Mouse (Mus musculus): Measurements from ENCODE around the gene Gm10334. TPM values are rescaled to one million over a fixed set of nuclear protein-coding genes. Genes with fewer than 3 reads are reported as not detected.
"Not testable (repeated sequence)": the region's sequence is repeated elsewhere in the genome, so short reads cannot be mapped to it uniquely, and the experiment has no call there.

The Gm10334 gene
- polyA plus RNA-seq (2014; fragmentation: Nextera tagmentation; extraction: Ambion mirVana) = 0.22 and 0.69 TPM in 2 replicates

DNA sequence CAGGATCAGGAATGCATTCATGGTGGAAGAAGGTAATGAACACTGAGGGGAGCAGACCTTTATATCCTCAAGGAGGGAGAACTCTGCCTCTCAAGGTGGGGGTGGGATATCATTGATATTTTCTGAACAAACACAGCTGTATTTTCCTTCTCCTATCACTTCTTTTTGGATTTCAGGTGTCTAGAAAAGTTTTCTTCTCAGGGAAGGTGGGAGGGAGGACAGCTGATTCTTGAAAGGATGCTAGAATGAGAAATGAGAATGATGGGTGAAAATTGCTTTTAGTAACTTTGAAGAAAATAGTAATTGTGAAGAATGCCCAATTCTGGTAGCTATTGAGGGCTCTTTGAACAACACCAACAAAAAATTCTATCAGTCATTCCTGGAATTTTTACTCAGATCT lies at the start of gene Gm10334:
Gene Gm10334, minus strand, starts transcription at position 101 of the 400 bp plus-strand sequence.
- not testable (repeated sequence) for H3K4me1 ChIP-seq (replicated peaks; ENCODE audit: control insufficient read depth, insufficient read depth, low read length); H3K27ac ChIP-seq (ENCODE audit: low read depth, low read length); H3K9me3 ChIP-seq (ENCODE audit: control insufficient read depth, low read length); H3K4me2 ChIP-seq (replicated peaks; ENCODE audit: low read depth, low read length); ATAC-seq (ENCODE audit: low FRiP score); H3K27me3 ChIP-seq (ENCODE audit: control insufficient read depth, insufficient read depth, low read length); H3K4me3 ChIP-seq (ENCODE audit: low read depth, low read length); H3K36me3 ChIP-seq (ENCODE audit: control insufficient read depth, insufficient read depth, low read length); DNase-seq (ENCODE audit: low spot score); H3K9ac ChIP-seq (ENCODE audit: low read depth, low read length)

DNA sequence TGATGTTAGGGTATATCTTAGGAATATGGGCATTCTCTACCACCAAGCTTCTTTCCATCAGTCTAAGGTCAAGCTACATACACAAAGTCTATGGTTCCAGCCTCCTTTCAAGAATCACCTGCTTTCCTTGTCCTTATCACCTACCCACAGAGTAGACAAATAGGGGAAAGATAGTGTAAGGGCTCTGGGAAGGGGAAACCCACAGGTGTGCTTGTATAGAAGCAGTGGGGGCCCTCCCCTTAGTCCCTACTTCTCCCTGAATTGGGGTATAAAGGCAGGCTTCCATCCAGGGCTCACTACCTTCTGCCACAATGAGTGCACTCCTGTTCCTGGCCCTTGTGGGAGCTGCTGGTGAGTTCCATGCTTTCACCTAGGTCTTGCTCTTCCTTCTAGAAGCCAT lies 12.7 kb upstream of the Gm10334 start, which contains the start of gene Prss1:
Gene Prss1, plus strand, starts transcription at position 301 of the 400 bp plus-strand sequence.
- H3K4me1 ChIP-seq (replicated peaks; ENCODE audit: control insufficient read depth, insufficient read depth, low read length); ATAC-seq (ENCODE audit: low FRiP score); H3K27me3 ChIP-seq (ENCODE audit: control insufficient read depth, insufficient read depth, low read length); H3K27ac ChIP-seq (ENCODE audit: low read depth, low read length); H3K4me2 ChIP-seq (replicated peaks; ENCODE audit: low read depth, low read length); H3K36me3 ChIP-seq (ENCODE audit: control insufficient read depth, insufficient read depth, low read length); H3K9me3 ChIP-seq (ENCODE audit: control insufficient read depth, low read length); DNase-seq (ENCODE audit: low spot score); H3K9ac ChIP-seq (ENCODE audit: low read depth, low read length); H3K4me3 ChIP-seq (ENCODE audit: low read depth, low read length): not testable (repeated sequence)

DNA sequence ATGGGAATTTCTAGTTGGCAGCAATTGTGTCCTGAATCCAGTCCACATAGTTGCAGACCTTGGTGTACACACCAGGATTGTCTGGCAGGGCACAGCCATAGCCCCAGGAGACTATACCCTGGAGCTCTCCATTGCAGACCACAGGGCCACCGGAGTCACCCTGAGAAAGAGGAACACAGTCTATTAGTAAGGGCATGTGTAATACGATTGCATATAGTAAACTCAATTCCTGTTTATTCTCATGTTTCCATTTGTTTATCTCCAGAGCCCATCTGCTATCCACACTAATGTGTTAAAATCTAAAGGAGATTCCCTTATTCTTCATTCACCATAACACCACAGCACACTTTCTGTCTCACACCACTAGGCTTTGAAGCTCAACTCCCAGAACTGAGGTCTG lies 3.7 kb downstream of the Gm10334 start:
- H3K4me2 ChIP-seq (replicated peaks; ENCODE audit: low read depth, low read length); H3K4me1 ChIP-seq (replicated peaks; ENCODE audit: control insufficient read depth, insufficient read depth, low read length); H3K4me3 ChIP-seq (ENCODE audit: low read depth, low read length); H3K27ac ChIP-seq (ENCODE audit: low read depth, low read length); ATAC-seq (ENCODE audit: low FRiP score); H3K27me3 ChIP-seq (ENCODE audit: control insufficient read depth, insufficient read depth, low read length); H3K9me3 ChIP-seq (ENCODE audit: control insufficient read depth, low read length); H3K36me3 ChIP-seq (ENCODE audit: control insufficient read depth, insufficient read depth, low read length); H3K9ac ChIP-seq (ENCODE audit: low read depth, low read length); DNase-seq (ENCODE audit: low spot score): not testable (repeated sequence)
- WGBS = 80% methylated on average over 1 of the region's 2 CpGs

Other genes with a start within 250 kb of the Gm10334 start
- gene Try4, start 143.9 kb downstream of the Gm10334 start, polyA plus RNA-seq (2014; fragmentation: Nextera tagmentation; extraction: Ambion mirVana) = not detected in 2 replicates
- not detected in 2 replicates for gene Try5, start 129.3 kb downstream of the Gm10334 start, polyA plus RNA-seq (2014; fragmentation: Nextera tagmentation; extraction: Ambion mirVana)
- gene Try10, start 92.0 kb downstream of the Gm10334 start, polyA plus RNA-seq (2014; fragmentation: Nextera tagmentation; extraction: Ambion mirVana) = not detected in 2 replicates
- gene Prss3, start 68.5 kb downstream of the Gm10334 start, polyA plus RNA-seq (2014; fragmentation: Nextera tagmentation; extraction: Ambion mirVana) = 0.26 and 0.32 TPM in 2 replicates
- not detected in 2 replicates for gene Gm5771, start 53.8 kb downstream of the Gm10334 start, polyA plus RNA-seq (2014; fragmentation: Nextera tagmentation; extraction: Ambion mirVana)
- gene Prss1, start 12.8 kb upstream of the Gm10334 start, polyA plus RNA-seq (2014; fragmentation: Nextera tagmentation; extraction: Ambion mirVana) = not detected in 2 replicates
- gene Prss2, start 75.6 kb upstream of the Gm10334 start, polyA plus RNA-seq (2014; fragmentation: Nextera tagmentation; extraction: Ambion mirVana) = not detected in 2 replicates
- 8.8 and 8.9 TPM in 2 replicates for gene Ephb6, start 159.3 kb upstream of the Gm10334 start, polyA plus RNA-seq (2014; fragmentation: Nextera tagmentation; extraction: Ambion mirVana)
- 0.34 and 0.43 TPM in 2 replicates for gene Trpv6, start 190.3 kb upstream of the Gm10334 start, polyA plus RNA-seq (2014; fragmentation: Nextera tagmentation; extraction: Ambion mirVana)
- gene Trpv5, start 234.6 kb upstream of the Gm10334 start, polyA plus RNA-seq (2014; fragmentation: Nextera tagmentation; extraction: Ambion mirVana) = not detected in 2 replicates
- not detected in 2 replicates for gene Llcfc1, start 238.3 kb upstream of the Gm10334 start, polyA plus RNA-seq (2014; fragmentation: Nextera tagmentation; extraction: Ambion mirVana)